Mouse (Mus musculus) embryonic facial prominence, embryonic 13.5 days (tissue): Measurements from ENCODE around the gene Desi1. TPM values are rescaled to one million over a fixed set of nuclear protein-coding genes. Genes with fewer than 3 reads are reported as not detected.

Experiments used
- ATAC-seq: fragments of 200-750 bp; cut with Nextera tagmentation; 2 replicates; pipeline ENCODE4 v1.8.0; 2017; ENCODE audit warnings: low read depth; ENCODE audit not compliant: insufficient number of reproducible peaks, insufficient read depth, low FRiP score, low TSS enrichment
- H3K27ac ChIP-seq: fragments of 300-500 bp; sonication (generic); 2 replicates; pipeline ENCODE4 v1.5.1; 2015; ENCODE audit warnings: moderate library complexity, mild to moderate bottlenecking, inconsistent platforms
- H3K27me3 ChIP-seq: fragments of 300-500 bp; sonication (generic); 2 replicates; pipeline ENCODE4 v1.6.1; 2015; ENCODE audit warnings: mild to moderate bottlenecking, inconsistent platforms
- H3K36me3 ChIP-seq: fragments of 300-500 bp; sonication (generic); 2 replicates; pipeline ENCODE4 v1.6.1; 2015; ENCODE audit warnings: mild to moderate bottlenecking, inconsistent platforms
- H3K4me1 ChIP-seq: fragments of 300-500 bp; sonication (generic); 2 replicates; pipeline ENCODE4 v1.6.1; 2015; ENCODE audit warnings: inconsistent platforms
- H3K4me2 ChIP-seq: fragments of 300-500 bp; sonication (generic); 2 replicates; pipeline ENCODE4 v1.6.1; 2015; ENCODE audit warnings: moderate library complexity, mild to moderate bottlenecking, inconsistent platforms
- H3K4me3 ChIP-seq: fragments of 300-500 bp; sonication (generic); 2 replicates; pipeline ENCODE4 v1.5.1; 2015; ENCODE audit warnings: mild to moderate bottlenecking, inconsistent platforms
- H3K9ac ChIP-seq: fragments of 300-500 bp; sonication (generic); 2 replicates; pipeline ENCODE4 v1.6.1; 2015; ENCODE audit warnings: mild to moderate bottlenecking, inconsistent platforms
- H3K9me3 ChIP-seq: fragments of 300-500 bp; sonication (generic); 2 replicates; pipeline ENCODE4 v1.6.1; 2016; ENCODE audit warnings: inconsistent platforms
- WGBS: fragments of 180-500 bp; shearing (Covaris S2); methylation state at CpG from one replicate; pipeline ENCODE4 v1.1.7; 2015; ENCODE audit warnings: mixed read lengths; 5-methylcytosine and 5-hydroxymethylcytosine counted together
- polyA plus RNA-seq: library from polyadenylated mRNA; unstranded; fragments of >200 nt; fragmentation: Nextera tagmentation; extraction: Ambion mirVana; gene quantifications from 2 replicates; pipeline ENCODE4 v1.2.1, GENCODE M21; 2015

Desi1 gene
- polyA plus RNA-seq, 1 experiment from 2014 or later = 28.6 TPM

DNA sequence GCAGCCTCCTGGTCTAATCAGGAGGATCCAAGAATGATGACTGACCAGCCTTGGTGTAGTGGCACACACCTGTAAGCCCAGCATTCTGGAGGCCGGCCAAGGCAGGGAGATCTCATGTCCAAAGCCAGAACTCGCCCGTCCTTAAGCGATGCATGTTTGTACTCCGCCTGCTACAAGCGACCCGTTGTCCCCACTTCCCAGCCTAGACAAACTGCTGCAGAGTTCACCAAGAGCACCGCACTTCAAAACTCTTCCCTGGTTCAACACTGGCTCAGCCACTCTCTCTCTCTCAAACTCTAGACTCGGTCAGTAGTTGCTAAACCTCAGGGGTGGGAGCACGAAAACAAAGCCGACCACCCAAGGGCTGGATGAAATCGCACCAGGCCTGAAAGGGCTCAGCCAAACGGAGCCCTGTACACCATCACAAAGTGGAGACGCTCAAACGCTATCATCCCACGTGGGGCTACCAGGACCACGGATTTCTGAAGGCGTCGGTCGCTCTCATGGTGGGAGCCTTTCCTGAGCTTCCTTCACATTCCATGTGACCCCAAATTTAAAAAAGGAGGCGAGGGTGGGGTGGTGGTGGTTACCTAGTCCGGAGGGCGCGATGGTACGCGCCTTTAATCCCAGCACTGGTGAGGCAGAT lies 12.7 kb upstream of the Desi1 start:
- H3K4me2 ChIP-seq = peak overlapping the region; percentile 89
- 4% methylated on average over 26 of the region's 26 CpGs for WGBS
- ATAC-seq = no peak
- peaks cover 16% of the 10 kb centered on the region for H3K36me3 ChIP-seq
- peaks cover 15% of the 10 kb centered on the region for H3K4me1 ChIP-seq
- no peaks in the 10 kb centered on the region for H3K27me3 ChIP-seq
- H3K27ac ChIP-seq = peak overlapping the region; percentile 95; the same call in 1 of the 2 replicates
- H3K4me3 ChIP-seq = peak overlapping the region; percentile 100
- H3K9me3 ChIP-seq = no peaks in the 10 kb centered on the region
- peak overlapping the region; percentile 99 for H3K9ac ChIP-seq

DNA sequence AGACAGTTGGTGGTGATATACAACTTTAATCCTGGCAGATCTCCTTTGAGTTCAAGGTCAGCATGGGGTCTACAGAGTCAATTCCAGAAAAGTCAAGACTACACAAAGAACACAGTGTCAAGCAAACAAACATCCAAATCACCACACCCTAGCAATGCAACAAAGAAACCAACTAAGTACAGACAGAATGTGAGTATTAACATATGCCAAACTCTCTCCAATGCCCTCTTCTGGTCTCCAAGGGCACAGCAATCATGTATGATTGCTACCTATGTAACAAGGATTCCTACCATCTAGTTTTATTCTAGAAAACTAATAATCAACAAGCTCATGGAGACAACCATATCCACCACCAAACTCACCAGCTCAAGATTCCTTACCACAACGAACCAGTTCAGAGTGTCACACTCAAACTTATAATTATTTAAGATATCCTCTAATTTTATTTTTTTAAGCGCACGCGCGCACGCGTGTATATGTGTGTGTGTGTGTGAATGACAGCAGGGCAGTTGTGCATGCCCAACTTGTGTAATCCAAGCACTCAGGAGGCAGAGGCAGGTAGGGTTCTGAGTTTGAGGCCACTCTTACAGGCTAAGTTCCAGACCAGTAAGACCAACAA lies 10.6 kb upstream of the Desi1 start:
- H3K9me3 ChIP-seq = no peaks in the 10 kb centered on the region
- H3K27me3 ChIP-seq = no peaks in the 10 kb centered on the region
- ATAC-seq = no peak
- peaks cover 15% of the 10 kb centered on the region for H3K4me1 ChIP-seq
- 96% methylated on average over 7 of the region's 7 CpGs for WGBS
- H3K9ac ChIP-seq = no peak overlapping the region
- no peak overlapping the region for H3K4me3 ChIP-seq
- peaks cover 31% of the 10 kb centered on the region for H3K36me3 ChIP-seq
- H3K27ac ChIP-seq = no peak overlapping the region
- no peak overlapping the region for H3K4me2 ChIP-seq

DNA sequence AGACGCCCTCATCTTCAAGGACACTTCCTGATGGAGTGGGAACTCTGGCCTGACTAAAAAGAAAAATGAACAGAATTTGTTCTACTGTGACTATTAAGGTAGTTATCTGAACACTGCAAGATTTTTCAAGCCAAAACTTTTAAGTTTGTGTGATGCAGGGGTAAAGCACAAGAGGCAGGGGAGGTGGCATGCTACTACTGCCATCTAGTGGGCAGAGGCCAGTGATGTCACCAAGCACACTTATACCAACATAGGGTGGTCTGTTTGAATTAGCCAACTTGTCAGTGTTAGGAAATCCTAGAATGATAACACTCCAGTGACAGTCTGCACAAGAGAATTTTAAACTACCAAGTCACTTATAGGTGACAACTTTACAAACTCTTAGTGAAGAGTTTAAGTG lies 7.0 kb upstream of the Desi1 start:
- H3K27me3 ChIP-seq = no peaks in the 10 kb centered on the region
- WGBS = 100% methylated on average over 1 of the region's 1 CpGs
- H3K27ac ChIP-seq = no peak overlapping the region
- peaks cover 3% of the 10 kb centered on the region; the same call in 1 of the 2 replicates for H3K4me1 ChIP-seq
- no peak overlapping the region for H3K9ac ChIP-seq
- peaks cover 65% of the 10 kb centered on the region for H3K36me3 ChIP-seq
- H3K4me2 ChIP-seq = no peak overlapping the region
- no peak for ATAC-seq
- H3K4me3 ChIP-seq = no peak overlapping the region
- H3K9me3 ChIP-seq = no peaks in the 10 kb centered on the region

DNA sequence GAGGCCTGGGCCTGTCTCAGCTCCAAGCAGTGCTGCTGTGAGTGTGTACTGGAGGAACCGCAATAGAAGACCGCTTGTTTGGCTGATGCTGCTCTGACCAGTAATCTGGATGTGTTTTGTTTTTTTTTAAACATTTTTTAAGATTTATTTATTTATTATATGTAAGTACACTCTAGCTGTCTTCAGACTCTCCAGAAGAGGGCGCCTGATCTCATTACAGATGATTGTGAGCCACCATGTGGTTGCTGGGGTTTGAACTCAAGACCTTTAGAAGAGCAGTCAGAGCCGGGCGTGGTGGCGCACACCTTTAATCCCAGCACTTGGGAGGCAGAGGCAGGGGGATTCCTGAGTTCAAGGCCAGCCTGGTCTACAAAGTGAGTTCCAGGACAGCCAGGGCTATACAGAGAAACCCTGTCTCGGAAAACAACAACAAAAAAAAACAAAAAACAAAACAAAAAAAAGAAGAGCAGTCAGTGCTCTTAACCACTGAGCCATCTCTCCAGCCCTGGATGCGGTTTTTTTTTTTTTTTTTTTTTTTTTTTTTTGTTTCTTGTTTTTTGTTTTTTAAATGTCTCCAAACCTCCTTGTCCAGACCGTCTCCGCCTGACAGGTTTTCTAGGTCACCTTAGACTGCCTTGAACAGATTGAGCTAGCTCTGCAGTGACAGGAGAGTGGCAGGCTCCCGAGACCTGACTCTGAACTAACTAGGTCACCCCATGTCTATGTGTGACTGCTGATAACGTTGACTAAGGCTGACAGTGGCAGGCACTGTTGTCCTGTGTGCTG lies 2.4 kb upstream of the Desi1 start:
- Histone ChIP-seq H3K27ac (no peak overlapping the region), H3K4me1 (no peaks in the 10 kb centered on the region), H3K9me3 (no peaks in the 10 kb centered on the region), H3K4me2 (no peak overlapping the region), H3K36me3 (peaks cover 88% of the 10 kb centered on the region), H3K4me3 (no peak overlapping the region), H3K27me3 (no peaks in the 10 kb centered on the region), H3K9ac (no peak overlapping the region)
- 82% methylated on average over 12 of the region's 12 CpGs for WGBS
- no peak for ATAC-seq

DNA sequence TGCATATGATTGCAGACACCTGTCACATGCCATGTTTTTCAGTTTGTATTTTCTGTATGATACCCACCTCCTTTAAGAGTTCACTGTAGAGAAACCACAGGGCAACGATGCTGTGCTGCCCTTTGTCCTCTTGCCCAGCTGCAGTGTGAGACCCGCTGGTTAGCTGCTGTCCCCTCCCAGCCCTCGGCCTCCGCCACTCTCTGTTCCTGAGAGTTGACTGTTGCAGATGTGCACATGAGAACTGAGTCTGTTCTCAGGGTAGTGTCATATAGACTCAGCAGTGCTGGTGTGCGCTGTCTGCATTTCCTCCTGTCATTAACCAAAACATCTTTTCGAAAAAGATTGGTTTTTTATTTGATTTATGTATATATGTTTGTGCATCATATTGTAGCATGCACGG lies 1.3 kb downstream of the Desi1 start:
- Histone ChIP-seq H3K27ac (no peak overlapping the region), H3K4me3 (no peak overlapping the region), H3K9ac (no peak overlapping the region), H3K4me1 (no peaks in the 10 kb centered on the region), H3K27me3 (no peaks in the 10 kb centered on the region), H3K9me3 (no peaks in the 10 kb centered on the region), H3K4me2 (no peak overlapping the region), H3K36me3 (peaks cover 91% of the 10 kb centered on the region)
- no peak for ATAC-seq
- WGBS = 85% methylated on average over 7 of the region's 7 CpGs

DNA sequence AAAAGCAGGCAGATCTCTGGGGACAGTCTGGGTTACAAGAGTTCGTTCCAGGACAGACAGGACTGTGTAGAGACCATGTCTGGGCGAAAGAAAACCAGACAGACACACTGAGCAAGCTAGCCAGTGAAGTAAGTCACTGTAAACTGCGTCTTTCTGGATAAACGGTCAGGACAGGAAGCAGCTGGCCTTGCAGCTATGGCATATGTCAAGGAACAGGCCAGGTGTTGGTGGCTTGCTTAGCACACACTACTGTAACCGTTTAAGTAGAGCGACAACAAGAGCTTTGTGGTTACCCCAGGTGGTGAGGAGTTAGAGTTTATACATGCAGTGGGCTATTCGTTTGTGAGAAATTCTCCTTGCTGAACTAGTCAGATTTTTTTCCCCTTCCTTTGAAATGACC lies 5.9 kb downstream of the Desi1 start:
- no peak for ATAC-seq
- Histone ChIP-seq H3K27ac (no peak overlapping the region), H3K4me3 (no peak overlapping the region), H3K9me3 (no peaks in the 10 kb centered on the region), H3K27me3 (no peaks in the 10 kb centered on the region), H3K4me2 (no peak overlapping the region), H3K36me3 (peaks cover 96% of the 10 kb centered on the region), H3K4me1 (no peaks in the 10 kb centered on the region), H3K9ac (no peak overlapping the region)
- 82% methylated on average over 7 of the region's 7 CpGs for WGBS

- Histone ChIP-seq H3K9ac (no peak overlapping the region), H3K4me2 (no peak overlapping the region), H3K27me3 (no peaks in the 10 kb centered on the region), H3K36me3 (peaks cover 98% of the 10 kb centered on the region), H3K9me3 (no peaks in the 10 kb centered on the region), H3K4me3 (no peak overlapping the region), H3K27ac (no peak overlapping the region), H3K4me1 (no peaks in the 10 kb centered on the region)
- no peak for ATAC-seq
- 92% methylated on average over 7 of the region's 7 CpGs for WGBS
Observed at GRCm38 (mm10) chr15:82027276-82027675, 6.4 kb downstream of the Desi1 start.

- H3K4me2 ChIP-seq = no peak overlapping the region
- H3K27ac ChIP-seq = no peak overlapping the region
- H3K9ac ChIP-seq = no peak overlapping the region
- H3K4me1 ChIP-seq = no peaks in the 10 kb centered on the region
- ATAC-seq = no peak
- peaks cover 92% of the 10 kb centered on the region for H3K36me3 ChIP-seq
- H3K27me3 ChIP-seq = no peaks in the 10 kb centered on the region
- H3K9me3 ChIP-seq = no peaks in the 10 kb centered on the region
- no peak overlapping the region for H3K4me3 ChIP-seq
- 91% methylated on average over 6 of the region's 6 CpGs for WGBS
Observed at GRCm38 (mm10) chr15:82023965-82024635, 9.6 kb downstream of the Desi1 start.

- no peaks in the 10 kb centered on the region for H3K27me3 ChIP-seq
- H3K27ac ChIP-seq = no peak overlapping the region
- no peak overlapping the region for H3K4me2 ChIP-seq
- ATAC-seq = no peak
- H3K9ac ChIP-seq = no peak overlapping the region
- H3K4me3 ChIP-seq = no peak overlapping the region
- WGBS = 89% methylated on average over 13 of the region's 13 CpGs
- no peaks in the 10 kb centered on the region for H3K4me1 ChIP-seq
- H3K36me3 ChIP-seq = peaks cover 82% of the 10 kb centered on the region
- H3K9me3 ChIP-seq = no peaks in the 10 kb centered on the region
Observed at GRCm38 (mm10) chr15:82022535-82023088, 11.1 kb downstream of the Desi1 start.

- H3K4me2 ChIP-seq = no peak overlapping the region
- 0 out of 2 replicates have a peak overlapping the region, but pooled peaks have one; percentile 16 for H3K9ac ChIP-seq
- 82% methylated on average over 3 of the region's 3 CpGs for WGBS
- no peak overlapping the region for H3K27ac ChIP-seq
- H3K36me3 ChIP-seq = peaks cover 49% of the 10 kb centered on the region
- H3K27me3 ChIP-seq = no peaks in the 10 kb centered on the region
- no peak for ATAC-seq
- no peak overlapping the region for H3K4me3 ChIP-seq
- H3K4me1 ChIP-seq = peaks cover 11% of the 10 kb centered on the region
- H3K9me3 ChIP-seq = no peaks in the 10 kb centered on the region
Observed at GRCm38 (mm10) chr15:82019288-82019687, 14.4 kb downstream of the Desi1 start.

- no peaks in the 10 kb centered on the region for H3K27me3 ChIP-seq
- peaks cover 15% of the 10 kb centered on the region for H3K4me1 ChIP-seq
- no peaks in the 10 kb centered on the region for H3K9me3 ChIP-seq
- 74% methylated on average over 4 of the region's 4 CpGs for WGBS
- ATAC-seq = no peak
- H3K4me2 ChIP-seq = peak overlapping the region; percentile 32; the same call in 1 of the 2 replicates
- H3K9ac ChIP-seq = no peak overlapping the region
- H3K36me3 ChIP-seq = peaks cover 30% of the 10 kb centered on the region
- peak overlapping the region; percentile 12; the same call in 1 of the 2 replicates for H3K4me3 ChIP-seq
- no peak overlapping the region for H3K27ac ChIP-seq
Observed at GRCm38 (mm10) chr15:82017461-82017860, 16.2 kb downstream of the Desi1 start.
